Mouse (Mus musculus) spleen, adult 2 months (tissue): ENCODE results near the gene Rhobtb3. TPM values are rescaled to one million over a fixed set of nuclear protein-coding genes. Genes with fewer than 3 reads are reported as not detected.
A peak's percentile ranks its signal among the peaks of the same experiment; 100 is the strongest.
"Not testable (repeated sequence)": the region's sequence is repeated elsewhere in the genome, so short reads cannot be mapped to it uniquely, and the experiment has no call there.

Experiments used
- DNase-seq, 2 experiments: peaks; one replicate each; pipeline versions ENCODE4 v3.0.0 to v3.0.0-alpha.2; 2012 to 2021; ENCODE audit warnings: low spot score in 2 of 2, low read depth in 1 of 2
- H3K27ac ChIP-seq: fragments of 200-500 bp; 2 replicates; pipeline ENCODE4 v1.5.1; 2012; ENCODE audit warnings: low read length, inconsistent platforms; ENCODE audit not compliant: insufficient read depth
- H3K27me3 ChIP-seq: fragments of 200-500 bp; 2 replicates; pipeline ENCODE4 v1.6.1; 2012; ENCODE audit warnings: mild to moderate bottlenecking, moderate library complexity, low read length, inconsistent platforms; ENCODE audit not compliant: control insufficient read depth, insufficient read depth
- H3K36me3 ChIP-seq: fragments of 200-500 bp; 2 replicates; pipeline ENCODE4 v1.6.1; 2012; ENCODE audit warnings: mild to moderate bottlenecking, low read length, inconsistent platforms; ENCODE audit not compliant: control insufficient read depth, insufficient read depth
- H3K4me1 ChIP-seq: fragments of 200-500 bp; 2 replicates; pipeline ENCODE4 v1.6.1; 2011; ENCODE audit warnings: inconsistent platforms; ENCODE audit not compliant: control insufficient read depth, insufficient read depth, insufficient read length
- H3K4me3 ChIP-seq: fragments of 200-500 bp; 2 replicates; pipeline ENCODE4 v1.5.1; 2011; ENCODE audit warnings: mild to moderate bottlenecking, inconsistent platforms; ENCODE audit not compliant: insufficient read depth, insufficient read length; ENCODE audit errors: extremely low read depth
- CTCF ChIP-seq: fragments of 200-500 bp; IDR thresholded peaks from 2 replicates; pipeline ENCODE4 v1.5.1; 2011; ENCODE audit warnings: mild to moderate bottlenecking, inconsistent platforms; ENCODE audit not compliant: insufficient read depth, insufficient read length, insufficient replicate concordance; ENCODE audit errors: extremely low read depth
- POLR2A ChIP-seq: fragments of 200-500 bp; IDR thresholded peaks from 2 replicates; pipeline ENCODE4 v1.6.1; 2011; ENCODE audit warnings: low read depth, low read length, inconsistent platforms
- WGBS: fragments of 180-500 bp; shearing (Covaris S2); methylation state at CpG from one replicate; pipeline ENCODE4 v1.1.7; 2018; 5-methylcytosine and 5-hydroxymethylcytosine counted together
- polyA plus RNA-seq: library from polyadenylated mRNA; depleted of rRNA; stranded (reverse); fragments of >200 nt; gene quantifications from 2 replicates; pipeline ENCODE4 v1.2.3, GENCODE M21; 2012

Gene Rhobtb3
- polyA plus RNA-seq, 1 experiment, result 1.2 TPM

GRCm38 (mm10) chr13:75891868-75892267 is 51.9 kb downstream of the Rhobtb3 start:
- H3K27me3 ChIP-seq, result no peaks in the 10 kb centered on the region
- no peak for DNase-seq
- no peaks in the 10 kb centered on the region for H3K36me3 ChIP-seq
- 74% methylated on average over 4 of the region's 4 CpGs for WGBS
- H3K27ac ChIP-seq, result no peak overlapping the region
- H3K4me1 ChIP-seq, result no peaks in the 10 kb centered on the region; the same call in 1 of the 2 replicates
- no peak for TF ChIP-seq POLR2A
- no peak for TF ChIP-seq CTCF
- no peak overlapping the region for H3K4me3 ChIP-seq

GRCm38 (mm10) chr13:75883792-75884191 is 59.9 kb downstream of the Rhobtb3 start:
- Histone ChIP-seq H3K27me3 (no peaks in the 10 kb centered on the region), H3K36me3 (no peaks in the 10 kb centered on the region), H3K4me1 (no peaks in the 10 kb centered on the region), H3K27ac (no peak overlapping the region), H3K4me3 (no peak overlapping the region)
- DNase-seq, result no peak
- TF ChIP-seq CTCF, result no peak
- TF ChIP-seq POLR2A, result no peak
- 83% methylated on average over 3 of the region's 3 CpGs for WGBS

- WGBS, result 89% methylated on average over 2 of the region's 2 CpGs
- no peak for DNase-seq
- Histone ChIP-seq H3K36me3 (no peaks in the 10 kb centered on the region), H3K4me3 (no peak overlapping the region), H3K4me1 (no peaks in the 10 kb centered on the region), H3K27ac (no peak overlapping the region), H3K27me3 (no peaks in the 10 kb centered on the region)
- no peak for TF ChIP-seq POLR2A
- TF ChIP-seq CTCF, result no peak
These were observed 63.2 kb downstream of the Rhobtb3 start for GRCm38 (mm10) chr13:75880501-75880900.

- Histone ChIP-seq H3K27ac (no peak overlapping the region), H3K27me3 (no peaks in the 10 kb centered on the region), H3K36me3 (no peaks in the 10 kb centered on the region), H3K4me1 (no peaks in the 10 kb centered on the region), H3K4me3 (no peak overlapping the region)
- TF ChIP-seq POLR2A (no peak), CTCF (no peak)
- 81% methylated on average over 3 of the region's 3 CpGs for WGBS
- DNase-seq, result no peak
These were observed 64.0 kb downstream of the Rhobtb3 start for GRCm38 (mm10) chr13:75879756-75880155.

GRCm38 (mm10) chr13:75877907-75878306 is 65.8 kb downstream of the Rhobtb3 start:
- Histone ChIP-seq H3K4me3 (no peak overlapping the region), H3K27ac (no peak overlapping the region), H3K4me1 (no peaks in the 10 kb centered on the region), H3K27me3 (no peaks in the 10 kb centered on the region), H3K36me3 (no peaks in the 10 kb centered on the region)
- DNase-seq, result peak in 1 of 2 experiments; percentile 13
- no peak for TF ChIP-seq POLR2A
- TF ChIP-seq CTCF, result peak; percentile 28; the same call in 1 of the 2 replicates

GRCm38 (mm10) chr13:75876592-75876991 is 67.1 kb downstream of the Rhobtb3 start:
- WGBS, result 88% methylated on average over 6 of the region's 6 CpGs
- no peak for DNase-seq

GRCm38 (mm10) chr13:75876188-75876587 is 67.5 kb downstream of the Rhobtb3 start:
- WGBS, result 91% methylated on average over 7 of the region's 7 CpGs
- not testable (repeated sequence) for DNase-seq, H3K27me3 ChIP-seq, H3K36me3 ChIP-seq, H3K4me1 ChIP-seq, H3K27ac ChIP-seq, H3K4me3 ChIP-seq

More at GRCm38 (mm10) chr13:75876592-75876991, 67.1 kb downstream of the Rhobtb3 start:
- no peak overlapping the region for H3K27ac ChIP-seq
- H3K4me1 ChIP-seq, result no peaks in the 10 kb centered on the region
- no peak for TF ChIP-seq CTCF
- TF ChIP-seq POLR2A, result no peak
- H3K4me3 ChIP-seq, result no peak overlapping the region
- H3K36me3 ChIP-seq, result no peaks in the 10 kb centered on the region
- H3K27me3 ChIP-seq, result no peaks in the 10 kb centered on the region

GRCm38 (mm10) chr13:75874608-75875376 is 68.9 kb downstream of the Rhobtb3 start:
- Histone ChIP-seq H3K36me3 (no peaks in the 10 kb centered on the region), H3K4me3 (no peak overlapping the region), H3K27ac (no peak overlapping the region), H3K4me1 (no peaks in the 10 kb centered on the region), H3K27me3 (no peaks in the 10 kb centered on the region)
- no peak for DNase-seq
- TF ChIP-seq CTCF, result no peak
- 90% methylated on average over 4 of the region's 4 CpGs for WGBS
